Mouse (Mus musculus) urinary bladder, postnatal 4 days (tissue): ENCODE data around the gene Ddah2.

Experiments used
- DNase-seq, 2 experiments: peaks; one replicate each; pipeline ENCODE4 v3.0.0; 2021 to 2022; ENCODE audit warnings: low spot score in 2 of 2

Gene Ddah2

DNA sequence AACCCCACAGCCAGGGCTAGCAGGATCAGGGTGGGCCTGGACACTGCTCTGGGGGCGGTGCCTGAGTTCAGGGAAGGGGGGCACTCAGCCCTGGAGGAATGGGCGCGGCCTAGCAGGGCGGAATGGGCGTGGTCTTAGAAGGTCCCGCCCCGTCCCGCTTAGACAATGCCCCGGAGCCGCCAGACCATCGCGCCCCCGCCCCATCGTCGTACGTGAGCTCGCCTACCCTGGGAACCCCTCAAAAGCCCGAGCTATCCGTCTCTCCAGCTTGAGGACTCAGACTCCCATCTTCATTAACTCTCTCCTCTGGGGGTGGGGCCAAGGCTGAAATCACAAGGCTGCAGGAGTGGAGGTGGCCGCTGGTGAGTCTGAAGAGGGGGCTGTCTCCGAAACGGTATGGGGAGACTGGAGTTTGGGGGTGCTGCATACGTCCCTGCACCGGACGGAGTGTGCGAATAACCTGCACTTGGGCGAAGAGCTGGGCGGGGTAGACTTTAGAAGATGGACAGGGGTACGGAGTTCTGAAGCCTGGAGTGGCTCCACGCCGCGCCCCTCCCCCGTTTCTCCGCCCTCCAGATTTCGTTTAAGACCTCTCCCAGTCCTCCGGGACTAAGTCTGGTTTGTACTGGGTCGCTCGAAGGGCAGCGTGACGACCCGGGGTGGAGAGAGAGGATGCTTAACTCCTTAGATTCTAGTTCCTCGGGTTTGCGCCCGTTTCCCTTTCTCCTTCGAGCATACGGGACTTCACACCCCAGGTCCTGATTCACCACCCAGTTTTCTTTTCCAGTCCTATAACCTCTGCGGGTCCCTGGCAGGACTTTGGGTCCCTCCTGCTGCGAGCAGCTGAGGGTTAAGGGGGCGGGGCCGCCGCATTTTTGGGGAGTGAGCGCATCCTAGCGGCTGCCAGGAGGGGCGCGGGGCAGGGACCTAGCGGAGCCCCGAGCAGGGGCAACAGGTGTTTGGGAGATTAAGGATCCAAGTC lies at the start of gene Ddah2:
Ddah2 (plus strand) TSS at position 125 of the 982 bp plus-strand sequence.
- peak; percentile 90 to 95 for DNase-seq

DNA sequence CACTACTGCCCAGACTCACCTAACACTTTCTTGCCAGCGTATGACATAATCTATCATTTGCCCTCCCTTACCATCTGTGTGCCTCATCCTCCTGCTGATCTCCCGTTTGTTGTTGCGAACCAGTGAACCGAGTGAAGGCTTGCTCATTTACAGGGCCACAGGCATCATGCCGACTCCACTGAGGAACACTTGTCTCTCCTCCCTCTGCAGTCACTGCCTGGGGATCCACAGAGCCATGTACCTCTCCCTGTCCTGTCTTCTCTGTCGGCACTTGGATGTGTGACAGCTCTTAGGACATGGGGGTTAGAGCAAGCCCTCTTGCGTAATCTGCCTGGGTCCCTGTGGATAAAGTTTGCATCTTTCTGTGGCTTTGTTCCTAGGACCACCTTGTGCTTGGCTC lies 49.2 kb upstream of the Ddah2 start:
- DNase-seq: no peak

DNA sequence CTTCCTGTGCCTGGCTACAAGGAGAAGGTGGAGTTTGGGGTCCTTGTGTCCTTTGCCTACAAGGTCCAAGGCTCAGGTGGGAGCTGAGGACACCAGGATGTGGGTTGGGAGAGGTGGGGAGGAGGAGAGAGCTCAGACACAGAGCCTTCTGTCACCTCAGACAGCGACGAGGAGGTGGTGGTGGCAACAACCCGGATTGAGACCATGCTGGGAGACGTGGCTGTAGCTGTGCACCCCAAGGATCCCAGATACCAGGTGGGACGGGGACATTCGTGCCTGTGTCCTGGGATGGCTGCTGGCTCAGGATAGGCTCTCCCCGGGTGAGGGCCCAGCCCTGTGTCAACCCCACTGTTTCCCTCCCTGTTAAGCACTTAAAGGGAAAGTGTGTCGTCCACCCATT lies 47.4 kb upstream of the Ddah2 start:
- peak in 1 of 2 experiments; percentile 57 for DNase-seq

DNA sequence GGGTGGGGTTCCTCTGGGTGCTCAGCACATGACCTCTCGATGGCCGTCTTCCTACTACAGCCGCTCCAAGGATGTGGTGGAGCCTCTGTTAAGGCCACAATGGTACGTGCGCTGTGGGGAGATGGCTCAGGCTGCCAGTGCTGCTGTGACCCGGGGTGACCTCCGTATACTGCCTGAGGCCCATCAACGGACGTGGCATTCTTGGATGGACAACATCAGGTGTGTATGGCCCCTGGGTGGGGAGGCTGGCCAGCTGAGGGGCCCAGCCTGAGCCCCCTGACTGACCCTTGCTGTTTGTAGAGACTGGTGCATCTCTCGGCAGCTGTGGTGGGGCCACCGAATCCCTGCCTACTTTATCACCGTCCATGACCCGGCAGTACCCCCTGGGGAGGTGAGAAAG lies 46.4 kb upstream of the Ddah2 start:
- DNase-seq: no peak

DNA sequence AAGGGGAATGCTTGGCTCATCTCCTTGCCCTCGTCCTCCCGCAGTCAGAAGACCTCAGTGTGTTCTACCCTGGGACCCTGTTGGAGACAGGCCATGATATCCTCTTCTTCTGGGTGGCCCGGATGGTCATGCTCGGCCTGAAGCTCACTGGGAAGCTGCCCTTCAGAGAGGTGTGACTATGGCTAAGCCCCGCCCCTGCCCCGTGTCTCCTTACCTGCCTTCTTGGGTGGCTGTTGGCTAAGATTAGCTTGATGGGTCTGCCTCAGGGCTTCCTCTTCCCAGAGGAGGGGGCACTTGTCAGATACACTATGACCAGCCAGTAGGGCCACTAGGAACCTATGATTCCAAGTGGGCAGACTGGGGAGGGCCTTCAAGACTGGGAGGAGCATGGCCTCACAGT lies 45.6 kb upstream of the Ddah2 start:
- DNase-seq: no peak

DNA sequence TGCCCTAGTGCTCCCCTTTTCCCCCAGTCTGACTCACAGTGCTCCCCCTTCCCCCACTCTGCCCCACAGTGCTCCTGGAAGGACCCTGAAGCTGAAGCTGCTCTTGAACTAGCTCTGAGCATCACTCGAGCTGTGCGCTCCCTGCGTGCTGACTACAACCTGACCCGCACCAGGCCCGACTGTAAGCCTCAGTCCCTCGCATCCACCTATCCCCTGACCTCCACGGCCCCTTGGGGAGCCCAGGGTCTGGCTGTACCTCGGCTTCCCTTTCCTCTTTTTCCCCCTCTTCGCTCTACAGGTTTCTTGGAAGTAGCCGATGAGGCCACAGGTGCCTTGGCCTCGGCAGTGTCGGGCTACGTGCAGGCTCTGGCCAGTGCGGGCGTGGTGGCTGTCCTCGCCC lies 43.5 kb upstream of the Ddah2 start:
- DNase-seq: no peak

DNA sequence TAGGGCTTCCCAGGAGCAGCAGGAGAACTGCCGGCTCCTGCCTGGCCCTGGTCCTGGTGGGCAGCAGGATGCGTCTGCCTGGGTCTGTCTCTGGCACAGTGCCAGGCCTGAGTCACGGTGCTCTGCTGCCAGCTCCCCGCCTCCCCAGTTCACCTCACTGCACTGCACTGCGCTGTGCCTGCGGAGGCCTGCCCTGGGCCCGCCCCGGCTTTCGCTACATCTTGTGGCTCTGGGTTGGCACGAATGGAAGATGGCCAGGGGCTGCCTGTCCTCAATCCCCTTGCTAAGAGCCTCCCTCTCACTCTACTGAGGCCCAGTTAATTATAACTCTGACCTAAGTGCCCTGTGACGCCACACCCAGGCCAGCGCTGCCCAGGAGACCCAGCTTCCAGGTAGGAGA lies 42.5 kb upstream of the Ddah2 start, which contains the start of gene Vwa7:
Vwa7 (plus strand) TSS at position 204 of the 400 bp plus-strand sequence.
- peak in 1 of 2 experiments; percentile 43 for DNase-seq

DNA sequence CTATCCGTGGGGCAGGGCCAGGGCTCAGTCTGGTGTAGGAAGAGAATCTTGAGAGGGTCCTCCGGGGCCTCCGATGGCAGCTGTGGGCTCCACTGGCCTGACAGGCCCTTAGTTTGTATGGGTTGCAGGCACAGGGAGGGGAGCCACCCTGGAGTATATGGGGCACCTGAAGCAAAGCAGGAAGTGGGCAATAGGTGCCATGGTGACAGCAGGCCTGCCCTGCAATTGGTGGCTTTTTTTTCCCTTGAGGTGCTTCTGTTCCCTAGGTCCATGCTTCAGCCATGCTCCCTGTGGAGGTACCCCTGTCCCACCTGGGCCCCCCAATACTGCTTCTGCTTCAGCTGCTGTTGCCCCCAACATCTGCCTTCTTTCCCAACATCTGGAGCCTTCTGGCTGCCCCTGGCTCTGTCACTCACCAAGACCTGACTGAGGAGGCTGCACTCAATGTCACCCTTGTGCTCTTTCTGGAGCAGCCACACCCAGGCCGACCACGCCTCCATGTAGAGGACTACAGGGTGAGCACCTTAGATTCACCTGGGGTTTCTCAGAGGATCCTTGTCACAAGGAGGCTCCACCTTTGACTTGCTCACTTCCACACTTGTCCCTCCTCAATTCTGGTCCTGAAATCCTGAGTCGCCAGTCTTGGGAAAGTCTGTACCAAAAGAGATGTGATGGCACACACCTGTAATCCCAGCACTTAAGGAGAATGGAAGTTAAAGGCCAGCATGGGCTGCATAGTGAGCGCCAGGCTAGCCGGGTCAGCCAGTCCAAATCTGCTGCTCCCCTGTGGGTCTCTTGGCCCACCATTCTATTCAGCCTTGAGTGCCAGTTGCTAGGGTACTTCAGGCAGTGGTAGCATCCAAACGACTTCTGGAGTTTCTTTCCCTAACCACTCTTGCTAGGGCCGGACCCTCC lies 41.8 kb upstream of the Ddah2 start:
- no peak for DNase-seq

DNA sequence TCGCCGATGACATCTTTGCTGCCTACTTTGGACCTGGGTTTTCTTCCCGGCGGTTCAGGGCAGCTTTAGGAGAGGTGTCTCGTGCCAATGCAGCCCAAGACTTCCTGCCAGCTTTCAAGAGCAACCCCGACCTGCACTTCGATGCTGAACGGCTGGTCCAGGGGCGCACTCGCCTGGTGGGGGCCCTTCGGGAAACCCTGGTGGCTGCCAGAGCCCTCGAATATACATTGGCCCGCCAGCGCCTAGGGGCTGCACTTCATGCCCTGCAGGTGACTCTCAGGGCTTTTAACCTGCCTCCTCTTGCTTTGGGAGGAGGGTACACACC lies 41.2 kb upstream of the Ddah2 start:
- DNase-seq: no peak

DNA sequence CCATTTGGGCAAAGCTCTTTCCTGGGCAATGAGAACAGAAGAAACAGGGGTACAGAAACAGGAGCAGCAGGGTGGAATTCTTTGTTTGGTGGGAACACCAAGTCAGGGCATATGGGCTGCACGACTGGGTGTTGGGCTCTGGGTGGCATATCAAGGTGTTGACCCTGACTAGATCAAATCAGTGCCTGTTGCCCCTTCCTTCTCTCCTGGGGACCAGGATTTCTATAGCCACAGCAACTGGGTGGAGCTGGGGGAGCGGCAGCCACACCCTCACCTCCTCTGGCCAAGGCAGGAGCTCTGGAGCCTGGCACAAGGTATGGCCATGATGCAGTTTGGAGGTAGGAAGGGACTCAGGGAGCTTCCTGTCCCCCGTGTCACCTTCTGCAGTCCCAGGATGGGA lies 40.7 kb upstream of the Ddah2 start:
- DNase-seq: no peak

DNA sequence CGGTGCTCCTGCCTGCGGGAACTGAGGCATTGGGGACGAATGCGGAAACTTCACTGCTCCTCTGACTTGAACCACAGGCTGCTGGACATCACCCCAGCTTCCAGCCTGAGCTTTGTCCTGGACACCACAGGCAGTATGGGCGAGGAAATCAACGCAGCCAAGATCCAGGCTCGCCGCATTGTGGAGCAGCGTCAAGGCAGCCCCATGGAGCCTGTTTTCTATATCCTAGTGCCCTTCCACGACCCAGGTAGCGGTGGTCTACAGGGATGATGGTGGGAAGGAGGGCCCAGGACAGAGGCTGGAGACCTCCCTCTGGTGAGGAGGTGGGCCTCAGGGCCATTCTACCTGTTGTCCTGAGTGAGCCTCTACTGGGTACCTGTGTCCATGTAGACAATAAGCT lies 38.9 kb upstream of the Ddah2 start:
- no peak for DNase-seq

DNA sequence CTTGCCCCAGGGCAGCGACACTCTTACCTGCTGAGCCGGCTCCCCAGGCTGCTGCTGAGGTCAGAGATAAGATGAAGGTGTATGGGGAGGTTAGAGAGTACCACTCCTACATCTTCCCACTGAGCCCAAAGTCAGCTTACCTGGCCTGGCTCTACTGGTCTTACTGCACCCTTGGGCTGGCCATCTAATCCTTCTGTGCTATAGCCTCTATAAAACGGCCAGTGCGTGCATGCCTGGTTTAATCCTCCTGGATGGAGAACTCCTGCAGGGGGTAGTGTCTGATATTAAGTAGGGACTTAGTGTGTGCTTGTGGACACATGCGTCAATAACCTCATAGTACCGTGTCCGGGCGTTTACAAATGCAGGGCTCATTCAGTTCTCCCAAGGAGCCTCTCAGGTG lies 38.3 kb upstream of the Ddah2 start:
- no peak for DNase-seq

DNA sequence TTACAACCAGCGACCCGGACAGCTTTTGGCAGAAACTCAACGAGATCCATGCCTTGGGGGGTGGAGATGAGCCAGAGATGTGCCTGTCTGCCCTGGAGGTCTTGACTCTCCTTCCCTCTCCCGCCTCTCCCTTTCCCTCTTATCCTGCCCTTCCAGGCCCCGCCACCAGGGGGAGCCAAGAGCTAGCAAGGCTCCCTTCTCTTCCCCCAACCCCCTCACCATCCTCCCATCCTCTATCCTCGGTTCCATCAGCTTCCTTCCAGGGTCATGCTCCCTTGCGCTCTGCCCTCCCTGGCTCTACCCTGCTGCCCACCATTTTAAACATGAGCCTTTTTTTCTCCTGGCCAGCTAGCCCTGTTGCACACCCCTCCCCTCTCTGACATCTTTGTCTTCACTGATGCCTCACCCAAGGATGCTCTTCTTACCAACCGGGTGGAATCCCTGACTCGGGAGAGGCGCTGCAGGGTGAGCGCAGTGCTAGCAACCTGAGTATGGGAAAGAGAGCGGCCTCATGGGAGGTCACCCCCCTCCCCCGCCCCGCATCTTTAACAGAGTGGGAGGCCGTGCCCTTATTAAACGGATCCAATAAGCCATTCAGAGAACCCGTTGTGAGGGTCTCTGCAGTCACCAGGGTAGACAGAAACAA lies 37.5 kb upstream of the Ddah2 start:
- peak; percentile 79 to 94 for DNase-seq

DNA sequence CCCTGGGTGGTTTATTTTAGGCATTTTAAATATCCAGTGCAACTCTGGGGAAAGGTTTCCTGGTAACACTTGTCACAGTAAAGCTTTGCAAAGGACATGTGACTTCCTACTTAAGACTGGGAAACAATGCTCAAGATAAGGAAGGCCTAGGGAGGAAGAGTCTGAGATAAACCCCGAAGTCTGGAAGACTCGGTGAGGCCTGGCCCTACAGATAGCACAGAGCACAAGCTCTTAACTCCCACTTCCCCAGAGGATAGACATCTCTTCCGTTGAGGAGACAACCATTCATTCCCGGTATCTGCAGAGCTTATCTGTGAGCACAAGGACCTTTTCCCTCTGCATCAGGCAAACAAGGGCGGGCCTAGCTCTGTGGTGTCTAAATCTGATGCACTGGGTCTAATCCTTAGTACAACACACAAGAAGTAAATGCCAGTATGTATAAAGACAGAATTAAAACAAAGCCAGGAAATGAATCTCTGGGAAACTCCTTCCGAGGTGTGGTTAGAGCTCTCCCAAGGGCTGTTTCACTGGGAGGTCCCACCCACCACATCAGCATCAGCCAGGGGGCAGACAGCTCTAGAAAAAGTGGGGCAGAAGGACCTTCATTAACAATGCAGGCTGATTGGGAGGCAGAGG lies 36.9 kb upstream of the Ddah2 start:
- no peak for DNase-seq

DNA sequence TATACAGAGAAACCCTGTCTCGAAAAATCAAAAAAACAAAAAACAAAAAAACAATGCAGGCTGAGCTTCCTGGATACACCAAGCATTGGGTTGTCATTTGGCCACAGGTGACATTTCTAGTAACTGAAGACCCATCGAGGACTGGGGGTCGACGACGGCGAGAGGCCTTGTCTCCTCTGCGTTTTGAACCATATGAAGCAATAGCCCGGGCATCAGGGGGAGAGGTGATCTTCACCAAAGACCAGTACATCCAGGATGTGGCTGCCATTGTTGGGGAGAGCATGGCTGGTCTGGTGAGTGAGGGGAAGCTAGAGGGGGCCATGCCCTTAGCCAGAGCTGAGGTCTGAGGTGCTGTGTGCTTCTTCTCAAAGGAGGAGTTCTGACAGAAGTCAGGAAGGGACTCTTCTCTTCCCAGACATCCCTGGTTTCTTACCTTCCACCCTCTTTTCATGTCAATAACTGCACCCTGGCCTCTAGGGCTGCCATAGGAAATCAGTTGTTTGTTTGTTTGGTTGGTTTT lies 36.2 kb upstream of the Ddah2 start:
- no peak for DNase-seq

DNA sequence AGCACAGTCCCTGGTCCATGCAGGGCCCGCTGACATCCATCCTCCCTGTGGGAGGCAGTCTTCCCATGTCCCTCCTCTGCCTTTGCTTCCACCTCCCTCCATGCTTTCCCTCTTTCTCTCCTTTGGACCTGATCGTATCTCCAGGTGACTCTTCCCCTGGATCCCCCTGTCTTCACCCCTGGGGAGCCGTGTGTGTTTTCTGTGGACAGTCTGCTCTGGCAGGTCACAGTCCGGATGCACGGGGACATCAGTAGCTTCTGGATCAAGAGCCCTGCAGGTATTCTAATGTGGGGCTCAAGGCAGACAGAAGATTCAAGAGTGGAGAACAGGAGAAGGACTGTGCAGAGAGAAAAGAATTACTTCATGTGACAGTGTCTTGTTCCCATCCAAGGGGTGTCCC lies 35.6 kb upstream of the Ddah2 start:
- DNase-seq: no peak

DNA sequence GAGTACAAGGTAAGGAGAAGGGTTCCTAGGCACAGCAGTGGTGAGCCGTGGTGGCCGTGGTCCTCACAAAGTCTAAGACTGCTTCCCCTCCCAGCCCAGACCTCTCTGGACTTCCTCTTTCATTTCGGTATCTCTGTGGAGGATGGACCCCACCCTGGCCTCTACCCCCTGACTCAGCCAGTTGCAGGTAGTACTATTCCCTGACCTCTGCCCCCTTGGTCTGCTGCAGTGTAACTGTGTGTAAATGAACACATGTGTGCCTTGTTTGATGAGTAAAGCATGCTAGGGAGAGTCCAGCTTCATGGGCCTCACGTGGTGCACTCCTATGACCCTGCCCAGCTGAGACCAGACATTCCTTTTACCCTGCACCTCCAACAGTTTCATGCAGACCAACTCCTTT lies 35.1 kb upstream of the Ddah2 start:
- no peak for DNase-seq

DNA sequence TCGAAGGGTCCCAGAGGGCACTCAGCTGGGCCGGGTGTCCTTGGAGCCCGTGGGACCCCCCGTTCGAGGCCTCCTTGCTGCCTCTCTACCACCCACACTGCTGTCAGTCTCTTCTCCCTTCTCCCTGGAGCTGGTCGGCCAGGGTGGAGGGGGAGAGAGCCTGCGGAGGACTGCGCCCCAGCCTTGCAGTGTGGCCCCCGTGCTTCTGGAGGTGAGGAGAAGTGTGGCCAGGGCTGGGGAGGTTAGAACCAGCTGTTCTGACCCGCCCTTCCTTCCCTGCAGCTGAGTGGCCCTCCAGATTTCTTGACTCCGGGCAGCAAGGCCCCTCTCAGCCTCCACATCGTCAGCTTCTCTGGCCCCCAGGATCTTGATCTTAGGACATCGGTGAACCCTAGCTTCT lies 34.6 kb upstream of the Ddah2 start:
- no peak for DNase-seq

DNA sequence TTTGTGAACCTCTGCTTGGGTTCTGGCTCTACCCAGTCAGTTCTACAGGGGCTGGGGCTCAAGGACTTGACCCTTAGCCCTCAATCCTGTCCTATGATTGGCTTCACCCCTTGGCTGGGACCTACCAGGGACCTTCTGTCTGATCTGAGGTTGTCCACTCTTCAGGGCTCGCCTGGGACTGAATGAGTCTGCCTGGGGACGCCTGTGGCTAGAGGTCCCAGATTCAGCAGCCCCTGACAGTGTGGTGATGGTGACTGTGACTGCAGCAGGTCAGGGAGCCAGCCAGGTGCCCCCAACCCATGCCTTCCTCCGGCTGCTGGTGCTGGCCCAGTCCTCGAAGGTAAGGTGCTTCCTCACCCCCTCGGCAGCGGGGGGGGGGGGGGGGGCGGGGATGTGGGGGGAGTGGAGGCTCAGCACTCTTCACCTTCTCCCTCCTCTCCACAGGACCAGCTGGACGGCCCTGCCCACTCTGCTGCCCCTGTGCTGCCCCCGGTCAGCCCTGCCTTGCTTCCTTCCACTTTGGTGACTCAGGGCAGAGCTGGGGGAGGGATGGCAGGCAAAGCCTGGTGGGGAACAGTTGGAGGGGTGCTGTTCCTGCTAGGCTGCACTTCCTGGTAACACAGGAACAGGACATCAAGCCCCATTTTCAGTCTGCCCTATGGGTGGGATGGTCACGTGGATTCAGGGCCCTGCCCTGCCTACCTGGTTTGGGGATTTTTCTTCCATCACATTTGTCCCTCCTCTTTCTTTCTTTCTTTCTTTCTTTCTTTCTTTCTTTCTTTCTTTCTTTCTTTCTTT lies 33.9 kb upstream of the Ddah2 start:
- DNase-seq: no peak

DNA sequence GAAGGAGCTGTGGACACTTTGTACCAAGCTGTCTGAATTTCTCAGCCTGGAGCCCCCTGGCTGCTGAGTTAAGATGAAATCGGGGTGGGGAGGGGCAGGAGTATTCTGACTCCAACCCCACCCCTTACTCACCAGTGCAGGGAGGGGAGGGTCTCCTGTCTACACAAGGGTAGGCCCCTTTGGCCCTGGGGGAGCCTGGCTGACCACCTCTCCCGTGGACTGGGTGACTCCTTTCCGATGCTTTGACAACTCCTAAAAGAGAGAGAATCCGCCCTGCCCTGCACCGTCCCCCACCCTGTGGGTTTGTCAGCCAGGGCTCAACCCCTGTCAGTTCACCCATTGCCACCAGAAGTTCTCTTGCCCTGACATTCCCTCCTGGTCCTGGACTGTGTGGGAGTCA lies 32.6 kb upstream of the Ddah2 start:
- no peak for DNase-seq
